Mouse (Mus musculus): ENCODE measurements around the gene Gm28043.

The Gm28043 gene

GRCm38 (mm10) chr17:29736448-29737014, 121.9 kb downstream of the Gm28043 start:
- ATAC-seq (ENCODE audit: insufficient number of reproducible peaks, low FRiP score, low TSS enrichment), result no peak

- no peak for ATAC-seq (ENCODE audit: insufficient number of reproducible peaks, low FRiP score, low TSS enrichment)
Measured at GRCm38 (mm10) chr17:29737849-29738804, 123.5 kb downstream of the Gm28043 start.

- ATAC-seq (ENCODE audit: insufficient number of reproducible peaks, low FRiP score, low TSS enrichment), result no peak
Measured at GRCm38 (mm10) chr17:29747466-29747865, 132.8 kb downstream of the Gm28043 start.

Measured in cerebellum, adult (tissue).